Mouse (Mus musculus): Measurements from ENCODE around the gene Zfr.
A peak's percentile ranks its signal among the peaks of the same experiment; 100 is the strongest.
"Not testable (repeated sequence)": the region's sequence is repeated elsewhere in the genome, so short reads cannot be mapped to it uniquely, and the experiment has no call there.

Zfr gene

GRCm38 (mm10) chr15:12216119-12216518 is 98.5 kb downstream of the Zfr start:
- DNase-seq (ENCODE audit: low read depth, low spot score): no peak

- DNase-seq (ENCODE audit: low read depth, low spot score): peak; percentile 54
These were observed 99.2 kb downstream of the Zfr start for GRCm38 (mm10) chr15:12216798-12217197.

GRCm38 (mm10) chr15:12217332-12217731 is 99.7 kb downstream of the Zfr start:
- DNase-seq (ENCODE audit: low read depth, low spot score): not testable (repeated sequence)

GRCm38 (mm10) chr15:12217849-12218248 is 100.2 kb downstream of the Zfr start:
- no peak for DNase-seq (ENCODE audit: low read depth, low spot score)

DNA sequence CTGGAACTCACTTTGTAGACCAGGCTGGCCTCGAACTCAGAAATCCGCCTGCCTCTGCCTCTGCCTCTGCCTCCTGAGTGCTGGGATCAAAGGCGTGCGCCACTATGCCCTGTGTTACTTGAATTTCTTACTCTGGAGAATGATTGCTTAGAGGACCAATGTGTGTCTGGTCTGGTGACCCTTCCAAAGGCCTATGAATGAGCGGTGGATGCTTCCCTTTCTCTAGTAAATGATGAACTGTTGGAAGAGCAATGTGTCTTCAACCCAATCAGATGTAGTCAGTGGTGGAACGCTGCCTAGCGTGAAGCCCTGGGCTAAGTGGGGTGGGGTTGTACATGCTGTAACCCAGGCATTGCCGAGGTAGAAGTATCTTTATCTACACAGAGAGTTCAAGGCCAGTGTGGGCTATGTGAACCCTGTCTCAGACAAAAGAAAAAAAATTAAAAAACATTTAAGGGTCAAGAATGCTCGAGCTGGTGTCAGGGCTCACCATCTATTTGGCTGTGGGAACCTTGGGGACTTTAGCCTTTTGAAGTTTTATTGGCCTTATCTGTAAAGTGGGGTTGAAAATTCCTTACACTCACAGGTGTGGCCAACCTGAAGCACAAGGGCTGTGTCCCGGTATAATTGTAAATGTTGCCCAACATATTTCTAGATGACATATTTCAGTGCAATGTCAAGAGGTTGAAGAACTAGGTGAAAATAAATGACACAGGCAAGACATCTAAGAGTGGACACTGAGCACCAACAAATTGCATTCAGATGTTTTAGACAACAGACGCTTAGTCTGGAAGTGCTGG is 101.2 kb downstream of the Zfr start:
- no peak for DNase-seq (ENCODE audit: low read depth, low spot score)

DNA sequence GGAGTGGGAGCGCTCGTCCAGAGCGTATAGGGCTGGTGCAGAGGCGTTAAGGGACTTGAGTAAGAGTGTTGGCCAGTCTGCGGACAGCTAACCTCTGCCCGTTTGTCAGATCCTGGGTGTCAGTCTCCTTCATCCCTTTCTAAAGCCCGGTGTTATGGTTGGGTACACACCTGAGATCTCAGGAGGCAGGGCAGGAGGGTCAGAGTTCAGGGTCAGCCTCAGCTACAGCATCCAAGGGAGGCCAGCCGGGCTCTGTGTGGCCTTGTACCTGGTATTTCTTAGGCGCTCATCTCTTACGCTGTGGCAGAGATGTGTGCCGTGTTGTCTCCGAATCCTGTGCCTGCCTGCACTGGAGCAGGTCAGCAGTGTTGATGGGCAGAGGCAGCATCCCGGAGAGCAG is 103.5 kb downstream of the Zfr start:
- no peak for DNase-seq (ENCODE audit: low read depth, low spot score)

DNA sequence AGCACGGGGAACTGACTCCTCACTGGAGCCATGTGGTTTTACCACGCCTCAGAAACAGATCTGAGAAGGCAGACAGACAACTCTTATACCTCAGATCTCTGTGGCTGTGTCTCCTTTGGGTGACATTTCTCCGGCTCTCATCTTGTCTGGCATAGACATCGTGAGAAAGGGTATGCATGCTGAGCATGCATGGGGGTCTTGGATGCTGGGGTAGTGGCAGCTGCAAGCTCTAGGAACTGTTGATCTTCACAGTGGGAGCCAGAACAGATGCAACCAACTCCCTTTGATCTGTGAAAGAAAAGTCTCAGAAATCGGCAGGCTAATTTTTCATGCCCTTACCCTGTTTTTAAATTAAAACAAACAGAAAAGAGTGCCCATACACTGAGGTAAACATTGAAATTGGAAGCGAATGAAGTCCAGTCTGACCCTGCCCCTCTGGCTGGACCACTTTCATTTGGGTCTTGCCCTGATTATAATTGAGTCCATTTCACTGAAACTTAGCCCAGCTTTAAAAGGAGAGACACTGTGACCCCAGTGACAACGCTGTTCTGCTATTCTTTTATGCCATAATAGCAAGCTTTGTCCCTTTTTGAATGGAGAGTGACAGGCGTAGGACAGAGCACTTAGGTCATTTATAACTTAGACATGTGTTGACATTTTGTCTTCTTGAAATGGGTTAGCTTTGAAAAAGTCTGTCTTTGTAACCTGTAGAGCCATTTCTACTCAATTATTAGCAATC is 105.1 kb downstream of the Zfr start:
- no peak for DNase-seq (ENCODE audit: low read depth, low spot score)

- no peak for DNase-seq (ENCODE audit: low read depth, low spot score)
These were observed 105.8 kb downstream of the Zfr start for GRCm38 (mm10) chr15:12223393-12223792.

DNA sequence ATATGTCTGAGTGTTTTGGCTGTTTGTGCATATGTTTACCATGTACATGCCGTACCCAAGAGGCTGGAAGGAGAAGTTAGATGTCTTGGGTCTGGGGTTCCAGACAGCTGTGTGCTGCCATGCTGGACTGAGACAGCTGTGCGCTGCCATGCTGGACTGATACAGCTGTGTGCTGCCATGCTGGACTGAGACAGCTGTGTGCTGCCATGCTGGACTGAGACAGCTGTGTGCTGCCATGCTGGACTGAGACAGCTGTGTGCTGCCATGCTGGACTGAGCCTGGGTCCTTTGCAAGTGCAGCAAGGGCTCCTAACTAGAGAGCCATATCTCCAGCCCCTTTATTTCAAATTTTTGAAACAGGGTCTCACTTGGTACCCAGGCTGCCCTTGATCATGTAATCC is 106.6 kb downstream of the Zfr start:
- no peak for DNase-seq (ENCODE audit: low read depth, low spot score)

DNA sequence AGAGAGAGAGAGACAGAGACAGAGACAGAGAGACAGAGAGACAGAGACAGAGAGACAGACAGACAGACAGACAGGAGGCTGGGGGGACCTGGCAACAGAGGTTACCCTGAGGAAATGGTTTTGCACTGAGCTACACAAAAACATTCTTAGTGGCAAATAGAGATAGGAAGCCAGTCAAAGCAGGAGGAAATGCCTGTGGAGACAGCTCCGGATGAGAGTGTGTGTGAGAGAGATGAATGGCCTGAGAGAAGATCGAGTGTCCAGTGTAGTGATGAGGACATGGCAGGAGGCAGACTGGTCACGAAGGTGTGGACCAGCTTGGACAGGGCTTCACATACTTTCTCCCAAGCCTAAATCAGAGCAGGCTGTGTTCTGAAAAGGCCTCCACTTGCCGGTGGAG is 107.4 kb downstream of the Zfr start:
- DNase-seq (ENCODE audit: low read depth, low spot score): peak; percentile 38

DNA sequence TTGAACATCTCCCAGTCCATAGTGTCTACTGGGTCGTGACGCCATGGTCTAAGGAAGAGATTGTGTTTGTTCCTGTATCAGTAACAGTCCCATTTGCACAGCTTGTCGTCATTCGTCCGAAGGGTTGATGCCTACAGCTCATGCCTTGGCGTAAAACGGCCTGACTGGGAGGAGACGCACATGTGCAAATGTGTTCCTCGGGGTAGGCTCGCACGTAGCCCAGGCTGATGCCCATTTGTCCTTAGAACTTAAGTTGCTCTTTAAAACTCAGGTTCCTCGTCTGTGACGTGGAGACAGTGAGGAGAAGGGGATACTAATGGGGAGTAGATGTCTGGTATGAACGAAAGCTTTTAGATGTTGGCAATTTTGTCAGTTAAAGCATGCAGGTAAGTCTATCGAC is 109.3 kb downstream of the Zfr start:
- no peak for DNase-seq (ENCODE audit: low read depth, low spot score)

GRCm38 (mm10) chr15:12227355-12227754 is 109.7 kb downstream of the Zfr start:
- DNase-seq (ENCODE audit: low read depth, low spot score): no peak

DNA sequence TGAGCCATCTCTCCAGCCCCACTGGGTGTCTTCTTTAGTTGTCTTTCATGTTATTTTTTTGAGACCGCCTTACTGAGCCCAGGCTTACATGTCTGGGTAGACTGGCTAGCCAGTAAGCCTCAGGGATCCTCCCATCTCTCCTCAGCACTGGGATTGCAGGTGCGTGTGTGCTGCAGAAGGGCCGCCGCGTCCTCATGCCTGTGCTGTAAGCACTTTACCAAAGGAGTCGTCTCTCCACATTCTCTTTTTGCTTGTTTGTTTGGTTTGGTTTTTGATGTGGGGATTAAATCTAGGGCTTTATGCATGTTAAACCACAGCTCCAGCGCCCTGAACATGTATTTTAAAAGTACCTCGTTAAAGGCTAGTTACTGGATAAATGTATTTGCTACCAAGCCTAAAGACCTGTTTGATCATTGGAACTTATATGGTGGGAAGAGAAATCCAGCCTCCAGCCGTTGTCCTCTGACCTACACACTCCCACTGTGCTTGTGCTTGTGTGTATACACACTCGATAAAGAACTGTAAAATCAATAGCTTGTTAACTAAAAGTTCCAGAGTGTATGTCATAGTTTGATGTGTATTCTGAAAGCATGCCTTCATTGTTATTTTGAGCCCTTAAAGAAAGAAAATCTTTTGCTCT is 112.1 kb downstream of the Zfr start:
- peak; percentile 73 for DNase-seq (ENCODE audit: low read depth, low spot score)

- peak; percentile 91 for DNase-seq (ENCODE audit: low read depth, low spot score)
These were observed 112.8 kb downstream of the Zfr start for GRCm38 (mm10) chr15:12230243-12230935.

DNA sequence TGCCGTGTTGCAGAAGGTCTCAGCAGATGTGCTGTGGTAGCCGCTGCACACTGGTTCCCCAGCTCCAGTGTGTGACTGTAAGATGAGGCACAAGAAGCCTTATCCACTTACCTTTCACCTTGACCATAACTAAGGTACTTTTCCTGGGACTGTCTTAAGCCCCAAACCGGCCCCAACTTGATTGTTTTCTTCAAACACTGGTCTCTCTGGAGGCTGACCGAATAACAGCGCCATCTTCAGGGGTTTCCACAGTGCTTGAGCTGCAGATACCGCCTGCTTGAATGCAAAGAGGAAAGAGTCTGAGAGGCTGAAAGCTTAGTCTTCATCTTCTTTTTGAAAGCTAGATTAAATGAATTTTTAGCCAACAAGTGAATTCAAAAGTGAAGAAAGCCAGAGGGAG is 113.8 kb downstream of the Zfr start:
- no peak for DNase-seq (ENCODE audit: low read depth, low spot score)

GRCm38 (mm10) chr15:12232429-12232828 is 114.8 kb downstream of the Zfr start:
- DNase-seq (ENCODE audit: low read depth, low spot score): no peak

DNA sequence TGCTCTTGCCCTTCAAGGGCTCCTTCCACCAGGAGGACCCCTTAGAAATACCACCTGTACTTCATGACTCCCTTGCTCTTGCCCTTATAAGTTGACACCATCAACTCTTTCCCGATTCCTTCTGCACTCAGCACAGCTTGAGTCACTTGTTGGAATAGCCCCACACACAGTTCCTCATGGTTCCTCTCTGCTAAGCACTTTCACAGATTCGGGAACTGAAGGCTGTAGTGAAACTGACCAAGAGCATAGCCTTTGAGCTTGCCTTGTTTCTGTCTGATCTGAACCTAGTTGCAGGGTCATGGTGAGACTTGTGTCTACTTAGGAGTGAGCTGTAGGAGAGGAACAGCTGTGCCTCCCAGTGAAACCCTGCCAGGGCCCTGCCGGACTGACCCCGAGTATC is 115.4 kb downstream of the Zfr start:
- no peak for DNase-seq (ENCODE audit: low read depth, low spot score)

Measured in CD4-positive, CD25-positive, alpha-beta regulatory T cell, adult 2 months (primary cell).